Mouse (Mus musculus): ENCODE data around the gene Xrcc4.

GRCm38 (mm10) chr13:90005561-90005960, 83.8 kb downstream of the Xrcc4 start:
- no peak for TF ChIP-seq POLR2A (IDR thresholded peaks at IDR 0.05; ENCODE audit: insufficient read depth, low read length)
- TF ChIP-seq CTCF (IDR thresholded peaks at IDR 0.05; ENCODE audit: low read depth, low read length): no peak
- no peak for TF ChIP-seq EP300 (IDR thresholded peaks at IDR 0.05; ENCODE audit: insufficient read depth, low read depth, low read length)
